Mouse (Mus musculus) embryo, embryonic 10 days (tissue): ENCODE measurements at regions not wholly inside any gene's neighbourhood (a gene's known extent, or its start where the extent isn't known, plus 50 kb on each side); places are given as distances from the start of the nearest gene placed in this dataset.
A peak's percentile ranks its signal among the peaks of the same experiment; 100 is the strongest.
"Not testable (repeated sequence)": the region's sequence is repeated elsewhere in the genome, so short reads cannot be mapped to it uniquely, and the experiment has no call there.

Source experiments
- DNase-seq: peaks from one replicate; pipeline ENCODE4 v3.0.0-alpha.2; 2015; ENCODE audit warnings: low spot score

DNA sequence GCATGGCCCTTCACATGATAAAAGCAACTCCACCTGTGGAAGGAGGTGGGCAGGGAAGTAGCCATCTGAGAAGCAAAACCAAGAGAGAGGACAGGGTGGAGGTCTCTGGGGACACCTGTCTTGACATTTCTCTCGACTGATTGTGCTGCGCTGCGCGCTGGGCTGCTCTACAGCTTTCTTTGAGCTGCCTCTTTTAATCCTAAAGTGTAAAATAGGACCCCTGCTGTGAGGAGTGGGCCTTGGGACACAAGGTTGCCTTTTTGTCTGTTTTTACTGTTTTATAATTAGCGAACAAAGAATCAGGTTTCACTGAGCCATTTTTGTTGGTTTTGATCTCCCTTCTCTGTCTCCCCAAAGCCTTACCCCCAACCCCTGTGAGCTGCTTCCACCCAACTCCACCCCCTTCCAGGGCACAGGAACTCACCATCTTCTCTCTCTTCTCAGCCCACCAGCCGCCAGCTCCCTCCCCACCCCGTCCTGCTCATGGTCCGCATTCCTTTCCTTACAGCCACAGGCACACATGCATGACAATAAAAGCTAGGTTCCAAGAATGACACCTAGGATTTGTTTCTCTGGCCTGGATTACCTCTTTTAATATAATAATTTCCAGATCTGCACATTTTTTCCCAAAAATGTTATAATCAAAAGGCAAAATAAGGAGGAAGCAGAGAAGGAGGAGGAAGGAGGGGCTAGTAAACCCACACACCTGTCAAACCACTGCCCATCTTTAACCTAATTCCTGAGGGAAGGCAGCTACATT is 57.3 kb downstream of the Cbln4 start:
- DNase-seq, result no peak

DNA sequence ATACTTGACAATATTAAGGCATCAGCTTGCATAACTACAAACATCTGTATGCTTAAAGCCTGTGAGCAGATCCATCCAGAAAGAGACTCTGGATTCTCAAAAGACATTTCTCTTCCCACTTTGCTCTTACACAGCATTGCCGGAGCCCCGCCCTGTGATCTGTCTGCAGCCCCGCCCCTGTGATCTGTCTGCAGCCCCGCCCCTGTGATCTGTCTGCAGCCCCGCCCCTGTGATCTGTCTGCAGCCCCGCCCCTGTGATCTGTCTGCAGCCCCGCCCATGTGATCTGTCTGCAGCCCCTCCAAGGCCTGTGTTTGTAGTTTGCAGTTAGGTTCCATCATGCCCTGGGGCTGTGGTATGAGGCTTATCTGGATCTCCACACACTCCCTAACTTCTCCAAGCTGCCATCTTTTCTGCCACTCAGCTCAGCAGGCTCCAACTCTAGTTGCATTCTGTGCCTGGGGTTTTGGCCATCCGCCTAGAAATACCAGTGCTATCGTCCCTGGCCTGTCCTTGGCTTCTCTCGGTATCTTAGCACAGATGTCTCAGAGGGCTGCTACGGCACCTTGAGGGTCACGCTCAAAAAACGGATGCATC is 73.9 kb downstream of the Cbln4 start:
- peak; percentile 7 for DNase-seq

DNA sequence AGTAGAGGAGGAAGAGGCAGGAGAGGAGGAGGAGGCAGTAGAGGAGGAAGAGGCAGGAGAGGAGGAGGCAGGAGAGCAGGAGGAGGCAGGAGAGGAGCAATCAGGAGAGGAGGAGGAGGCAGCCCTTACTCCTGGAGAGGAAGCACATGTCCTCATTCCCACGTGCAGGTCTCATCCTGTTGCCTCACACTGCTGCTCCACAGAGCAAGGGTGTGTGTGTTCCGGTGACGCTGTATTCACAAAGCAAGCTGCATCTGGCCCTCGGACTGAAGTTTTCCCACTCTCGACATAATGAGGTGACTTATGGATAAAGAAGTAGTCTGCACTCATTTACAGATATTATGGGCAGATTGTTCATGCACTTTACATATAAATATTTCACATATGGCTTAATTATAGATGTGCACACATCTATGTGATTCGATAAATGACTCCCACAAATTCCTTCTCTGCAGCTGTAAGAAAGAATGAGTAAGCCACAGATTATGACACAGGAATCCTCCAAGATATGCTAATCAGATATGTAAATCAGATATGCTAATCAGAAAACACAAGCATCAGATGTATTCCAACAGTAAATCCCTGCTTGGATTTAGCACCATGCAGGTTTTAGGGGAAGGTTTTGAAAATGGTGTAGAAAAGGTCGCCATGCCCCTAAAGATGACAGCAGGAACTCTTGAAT is 96.6 kb downstream of the Cbln4 start:
- no peak for DNase-seq

DNA sequence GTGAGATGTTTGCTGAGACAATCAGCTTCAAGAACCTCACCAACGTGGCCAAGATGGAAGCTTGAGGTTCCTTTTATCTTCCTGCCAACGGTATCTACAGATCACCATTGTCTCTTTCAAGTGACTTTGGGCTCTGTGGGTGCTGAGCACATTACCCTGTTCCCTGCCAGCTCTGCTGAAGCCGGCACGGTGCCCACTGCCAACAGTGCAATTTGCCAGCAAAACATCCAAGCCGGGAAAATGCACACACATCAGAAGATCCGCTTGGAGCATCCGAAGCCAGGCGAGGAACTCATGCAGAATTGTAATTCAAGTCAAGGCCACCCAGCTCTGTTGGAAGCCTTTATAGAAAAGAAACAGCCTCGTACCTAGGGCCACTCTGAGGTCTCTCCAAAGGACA is 100.6 kb downstream of the Cbln4 start:
- DNase-seq, result no peak

DNA sequence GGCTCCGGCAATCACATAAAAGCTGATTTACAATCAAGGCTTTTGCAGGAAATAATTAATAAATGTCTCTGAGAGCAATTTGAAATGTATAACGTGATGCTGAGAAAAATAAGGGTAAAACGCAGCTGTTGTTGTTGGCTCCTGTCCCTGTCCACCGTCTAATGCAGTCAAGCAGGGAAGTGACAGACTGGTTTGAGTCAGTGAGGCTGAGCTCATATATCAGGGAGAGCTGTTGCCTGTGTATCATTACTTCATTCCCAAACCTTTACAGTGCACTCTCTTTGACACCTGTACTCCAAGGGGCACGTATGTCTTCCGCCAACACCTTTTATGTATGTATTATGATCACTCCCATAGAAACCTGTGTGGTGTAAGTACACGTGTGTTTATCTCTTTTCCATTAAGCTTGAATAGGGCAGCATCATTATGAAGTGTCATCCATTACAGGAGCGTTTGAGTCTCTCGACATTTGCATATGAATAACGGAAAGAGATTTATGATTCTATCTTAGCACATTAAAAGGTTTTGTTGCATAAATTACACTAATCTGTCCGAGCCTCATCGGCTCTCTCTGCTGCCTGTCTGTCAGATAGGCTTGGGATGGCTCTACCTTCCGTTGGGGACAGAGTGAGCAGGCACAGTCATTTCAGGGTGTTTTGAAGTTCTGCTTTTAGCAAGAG is 107.5 kb downstream of the Cbln4 start:
- DNase-seq, result no peak

DNA sequence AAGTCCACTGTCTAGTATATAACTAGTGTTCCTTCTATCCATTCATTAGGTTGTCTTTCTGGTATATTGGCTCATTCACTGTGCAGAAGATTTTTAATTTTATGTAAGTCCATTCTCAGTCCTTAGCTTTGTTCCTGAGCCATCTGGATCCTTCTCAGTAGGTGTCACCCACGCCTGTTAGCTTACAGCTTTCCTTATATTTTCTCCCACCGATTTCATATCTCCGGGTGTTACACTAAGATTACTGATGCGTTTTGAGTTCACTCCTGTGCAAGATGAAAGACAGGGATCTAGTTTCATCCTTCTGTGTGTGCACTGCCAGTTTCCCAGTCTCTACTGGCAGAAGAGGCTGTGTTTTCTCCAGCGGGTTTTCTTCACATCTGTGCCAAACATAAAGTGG is 122.3 kb downstream of the Cbln4 start:
- no peak for DNase-seq

DNA sequence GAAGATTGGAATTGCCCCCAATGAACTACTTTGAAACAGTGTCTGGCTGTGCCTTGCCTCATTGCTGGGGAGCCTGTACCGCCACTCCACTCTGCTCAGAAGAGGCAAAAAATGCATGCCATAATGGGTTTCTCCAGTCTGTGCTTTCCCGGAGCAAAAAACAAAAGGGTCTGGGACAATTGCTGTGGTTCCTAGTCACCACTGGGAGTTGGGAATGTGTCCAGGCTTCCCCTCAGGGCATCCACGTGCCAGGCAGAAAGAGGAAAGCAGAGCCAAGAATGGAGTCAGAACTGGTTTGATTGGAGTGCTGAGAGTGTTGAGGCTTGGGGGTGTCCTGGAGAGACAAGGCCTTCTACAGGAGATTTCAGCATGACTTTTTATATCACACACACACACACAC is 156.0 kb downstream of the Cbln4 start:
- DNase-seq, result no peak

DNA sequence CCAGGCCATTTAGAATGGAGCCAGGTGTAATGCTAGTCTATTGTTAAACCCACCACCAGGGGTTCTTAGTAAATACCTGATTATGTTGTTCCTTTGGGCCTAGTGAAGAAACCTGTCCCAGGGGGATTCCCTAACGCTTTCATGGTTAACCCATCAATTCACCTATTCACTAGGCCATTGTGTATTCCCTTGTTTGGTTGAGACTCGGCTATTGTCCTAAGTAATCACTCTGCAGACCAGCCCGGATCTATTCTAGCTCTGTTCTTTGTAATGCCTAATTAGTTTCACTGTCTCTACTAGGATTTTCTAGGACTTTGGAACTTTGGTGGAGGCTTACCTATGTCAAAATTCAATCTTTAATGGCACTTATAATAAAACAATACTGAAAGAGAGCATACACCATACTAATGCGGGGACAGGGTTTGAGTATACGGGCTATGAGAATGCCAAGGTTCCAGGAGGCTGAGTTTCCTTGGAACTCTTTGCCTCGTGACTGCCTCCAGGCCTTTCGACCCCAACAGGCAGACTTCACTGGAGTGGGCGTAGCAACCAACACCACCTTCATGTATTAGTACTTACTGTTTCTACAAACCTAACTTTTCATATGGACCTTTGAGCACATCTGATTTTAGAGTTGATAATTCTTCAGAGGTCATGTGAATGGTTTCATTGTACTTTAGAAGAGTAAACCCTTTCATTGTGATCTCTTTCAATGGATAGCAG is 163.9 kb downstream of the Cbln4 start:
- not testable (repeated sequence) for DNase-seq

DNA sequence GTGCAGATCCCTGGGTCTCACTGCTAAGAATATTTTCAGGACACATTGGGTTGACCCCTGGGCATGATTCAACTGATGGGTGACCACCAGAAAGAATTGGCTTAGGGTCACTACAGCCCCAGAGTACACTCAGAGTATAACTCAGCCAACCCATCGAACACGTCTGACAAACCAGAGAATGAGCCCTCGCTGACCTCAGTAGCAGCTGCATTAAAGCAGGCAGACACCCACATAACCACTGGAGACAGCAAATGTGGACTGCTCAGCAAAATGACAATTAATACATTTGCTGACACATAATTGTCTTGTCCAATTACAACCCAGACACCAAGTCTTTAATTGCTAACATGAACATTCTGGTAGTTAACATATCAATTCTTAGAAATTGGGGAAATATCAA is 175.7 kb downstream of the Cbln4 start:
- DNase-seq, result no peak

DNA sequence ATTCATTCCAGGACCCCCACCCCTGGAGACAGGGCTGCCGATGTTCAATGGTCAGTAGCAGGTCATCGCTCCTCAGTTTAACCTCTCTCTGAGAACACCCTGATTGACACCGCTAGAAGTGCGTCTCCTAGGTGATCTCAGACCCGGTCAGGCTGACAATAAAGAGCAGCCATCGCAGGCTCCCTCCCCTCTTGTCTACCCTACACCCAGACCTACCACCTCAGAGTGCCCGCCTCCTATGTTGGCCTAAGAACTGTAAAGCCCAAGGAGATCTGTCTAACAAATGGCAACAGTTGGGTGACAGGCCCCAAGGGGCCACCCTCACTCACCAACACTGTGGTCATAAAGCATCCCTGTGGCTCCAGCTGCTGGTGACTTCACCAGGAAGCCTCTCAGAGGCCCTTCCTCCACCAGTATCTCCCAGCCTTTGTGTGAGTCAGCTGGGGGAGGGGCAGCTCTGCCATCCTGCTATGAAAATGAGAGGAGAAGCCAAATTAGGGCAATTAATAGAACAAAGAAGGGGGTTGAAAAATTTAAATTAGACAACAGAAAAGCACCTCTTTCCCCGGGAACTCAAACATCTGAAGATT is 178.8 kb downstream of the Cbln4 start:
- no peak for DNase-seq

DNA sequence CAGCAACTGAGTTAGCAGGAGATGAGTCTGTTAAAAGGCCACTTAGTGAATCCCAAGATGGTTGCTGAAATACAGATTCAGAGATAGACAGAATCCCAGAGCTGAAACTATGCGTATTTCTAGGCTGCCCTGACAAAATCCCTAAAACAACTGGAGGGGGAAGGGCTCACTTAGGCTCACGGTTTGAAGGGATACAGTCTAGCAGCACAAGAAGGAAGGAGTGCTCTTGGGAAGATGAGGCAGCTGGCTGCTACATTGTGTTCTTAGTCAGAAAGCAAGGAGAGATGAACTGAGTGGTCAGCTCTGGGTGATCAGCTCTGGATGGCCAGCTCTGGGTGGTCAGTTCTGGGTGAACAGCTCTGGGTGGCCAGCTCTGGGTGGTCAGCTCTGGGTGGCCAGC is 180.6 kb downstream of the Cbln4 start:
- DNase-seq, result no peak

DNA sequence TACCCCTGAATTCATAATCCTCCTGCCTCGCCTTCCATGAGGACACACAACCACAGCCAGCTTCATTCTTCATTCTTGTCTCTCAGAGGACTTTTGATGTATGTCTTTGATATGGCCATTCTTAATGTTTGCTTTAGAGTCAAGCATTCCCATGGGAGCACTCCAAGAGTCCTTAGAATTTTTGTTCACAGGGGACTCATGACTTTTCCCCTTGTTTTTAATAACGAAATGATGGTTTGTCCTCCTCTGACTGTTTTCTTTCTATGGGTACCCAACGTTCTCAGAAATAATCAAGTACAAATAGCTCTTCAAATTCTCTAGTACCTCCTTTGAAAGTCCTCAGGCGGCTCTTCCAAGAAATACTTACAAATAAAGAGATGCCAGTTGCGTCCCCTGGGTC is 184.4 kb downstream of the Cbln4 start:
- DNase-seq, result no peak

DNA sequence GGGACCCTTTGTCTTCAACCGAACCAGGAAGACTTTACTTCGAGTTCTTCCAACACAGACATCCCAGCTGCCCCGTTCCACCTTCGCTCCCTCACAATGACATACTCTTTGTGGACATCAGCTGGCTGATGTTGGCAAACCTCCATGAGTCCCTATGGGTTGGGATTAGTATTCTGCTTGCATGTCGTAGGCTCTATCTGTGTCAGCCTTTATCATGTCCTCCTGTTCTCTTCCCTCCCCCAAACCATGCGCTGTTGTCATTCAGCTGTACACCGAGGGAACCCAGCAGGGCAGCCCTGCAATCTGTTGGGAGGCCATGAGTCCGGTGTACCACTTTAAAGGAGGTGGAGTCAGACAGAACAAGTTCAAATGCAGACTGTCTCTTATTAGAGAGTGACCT is 186.8 kb downstream of the Cbln4 start:
- DNase-seq, result no peak

DNA sequence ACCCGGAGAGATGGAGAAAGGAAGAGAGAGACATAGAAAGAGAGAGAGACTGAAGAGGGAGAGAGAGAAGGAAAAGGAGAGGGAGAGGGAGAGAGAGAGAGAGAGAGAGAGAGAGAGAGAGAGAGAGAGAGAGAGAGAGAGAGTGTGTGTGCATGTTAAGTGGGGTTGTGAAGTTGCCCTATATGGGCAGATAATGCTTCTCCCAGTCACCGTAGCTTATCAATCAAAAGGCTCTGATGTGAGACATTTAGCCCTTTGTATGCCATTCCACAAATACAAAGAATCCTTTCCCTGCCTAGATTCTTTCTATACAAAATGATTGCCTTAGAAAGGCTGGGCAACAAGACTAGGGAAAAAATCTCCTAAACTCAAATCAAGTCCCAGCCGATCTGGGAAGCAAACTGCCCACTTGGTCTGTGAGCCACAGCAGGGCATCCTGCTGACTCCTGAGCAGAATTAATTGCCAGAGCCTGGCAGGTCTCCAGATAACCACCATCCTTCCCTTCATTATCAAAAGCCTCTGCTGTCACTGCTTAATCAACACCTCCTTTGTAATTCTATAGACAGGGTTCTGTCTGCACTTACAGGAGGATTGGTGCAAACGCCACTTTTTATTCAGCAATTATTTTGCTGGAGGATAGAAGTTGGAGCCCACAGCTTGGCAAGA is 196.3 kb downstream of the Cbln4 start:
- no peak for DNase-seq

DNA sequence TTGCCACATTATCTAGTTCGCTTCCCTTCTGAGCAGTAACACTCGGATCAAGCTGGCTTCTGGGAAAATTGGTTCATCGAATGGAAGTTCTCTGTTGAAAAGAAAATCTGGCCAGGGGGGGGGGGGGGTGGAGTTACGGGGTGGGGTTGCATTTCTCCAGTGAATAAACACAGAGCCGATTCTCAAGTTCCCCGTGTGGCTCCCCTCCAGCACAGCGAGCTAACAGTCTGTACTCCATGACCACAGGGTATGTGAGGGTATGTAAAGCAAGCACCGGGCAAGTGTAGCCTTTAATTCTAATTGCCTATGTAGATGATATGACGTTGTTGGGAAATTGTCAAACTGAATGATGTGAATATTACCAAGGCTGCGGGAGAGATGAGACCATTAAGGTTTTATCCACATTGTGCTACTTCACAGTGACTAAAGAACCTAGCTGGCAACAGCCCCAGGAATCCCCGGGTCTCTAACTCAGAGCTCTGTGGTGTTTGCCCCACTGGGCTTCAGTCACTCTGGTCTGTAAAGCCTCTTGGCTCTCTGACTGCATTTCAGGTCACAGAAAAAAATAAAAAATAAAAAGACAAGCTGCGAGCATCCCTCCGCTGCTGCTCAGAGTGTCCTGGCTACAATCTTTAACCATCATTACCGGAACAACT is 203.1 kb downstream of the Cbln4 start:
- DNase-seq, result no peak

DNA sequence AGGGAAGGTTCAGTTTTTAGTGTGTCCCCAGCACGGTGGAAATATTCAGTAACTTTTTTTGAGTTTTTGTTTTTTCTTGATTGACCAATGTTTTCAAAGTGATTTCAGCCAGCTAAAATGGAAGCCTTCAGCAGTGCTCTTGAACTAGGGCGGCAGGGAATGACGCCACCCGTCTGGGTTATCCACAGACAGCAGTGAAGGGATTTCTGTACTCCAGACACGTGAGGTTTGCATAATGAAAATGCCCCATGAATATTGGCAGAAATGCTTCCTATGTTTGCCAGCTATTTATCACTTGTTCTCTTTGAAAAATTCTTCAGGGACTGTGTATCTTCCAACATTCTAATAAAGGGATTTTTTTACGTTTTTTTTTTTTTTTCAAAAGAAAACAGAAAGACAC is 221.1 kb downstream of the Cbln4 start:
- DNase-seq, result no peak

DNA sequence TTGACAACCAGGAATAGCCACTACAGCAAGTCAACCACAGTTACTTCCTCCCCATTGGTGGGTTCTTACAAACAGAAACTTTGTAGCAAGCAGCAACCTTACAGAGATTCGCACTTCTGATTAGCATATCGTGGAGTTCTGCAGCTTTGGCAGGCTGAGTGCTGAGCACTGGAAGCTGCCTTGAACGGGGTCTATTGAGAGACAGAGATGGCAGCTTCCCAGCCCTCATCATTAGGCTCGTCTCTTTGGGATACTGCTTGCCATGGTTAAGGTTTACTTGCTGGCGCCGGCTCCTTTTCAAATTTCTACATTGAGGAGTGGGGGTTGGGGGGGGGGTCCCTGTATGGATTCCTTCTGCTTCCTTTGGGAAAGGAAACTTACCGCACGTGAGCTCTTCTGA is 224.8 kb downstream of the Cbln4 start:
- no peak for DNase-seq

DNA sequence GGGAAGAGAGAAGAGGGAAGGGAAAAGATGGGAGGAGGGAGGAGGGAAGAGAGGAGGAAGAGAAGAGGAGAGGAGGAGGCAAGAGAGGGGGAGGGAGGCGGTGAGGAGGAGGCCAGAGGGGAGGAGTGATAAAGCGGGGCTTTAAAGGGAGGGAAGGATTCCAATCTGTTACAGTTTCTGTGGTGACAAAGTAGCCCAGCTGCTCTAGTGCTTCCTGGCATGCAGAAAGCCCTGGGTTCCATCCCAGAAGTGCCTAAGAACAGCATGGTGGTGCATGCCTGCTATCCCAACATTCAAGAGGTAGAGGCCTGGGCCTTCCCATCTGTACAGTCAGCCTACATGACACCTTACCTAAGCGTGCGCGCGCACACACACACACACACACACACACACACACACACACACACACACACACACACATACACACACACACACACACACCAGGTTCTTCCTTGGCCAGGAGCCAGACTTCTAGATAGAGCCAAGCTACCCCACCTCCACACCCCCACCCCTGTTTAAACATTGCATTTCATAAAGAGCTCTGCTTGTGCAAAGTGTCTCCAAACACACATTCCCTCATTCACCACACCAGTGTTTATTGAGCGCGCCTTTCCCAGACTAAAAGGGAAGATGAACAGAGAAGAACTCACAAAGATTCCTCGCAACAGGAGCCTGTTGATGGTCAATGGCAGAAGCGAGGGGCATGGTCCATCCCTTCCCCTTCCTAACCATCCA is 226.4 kb downstream of the Cbln4 start:
- DNase-seq, result no peak

DNA sequence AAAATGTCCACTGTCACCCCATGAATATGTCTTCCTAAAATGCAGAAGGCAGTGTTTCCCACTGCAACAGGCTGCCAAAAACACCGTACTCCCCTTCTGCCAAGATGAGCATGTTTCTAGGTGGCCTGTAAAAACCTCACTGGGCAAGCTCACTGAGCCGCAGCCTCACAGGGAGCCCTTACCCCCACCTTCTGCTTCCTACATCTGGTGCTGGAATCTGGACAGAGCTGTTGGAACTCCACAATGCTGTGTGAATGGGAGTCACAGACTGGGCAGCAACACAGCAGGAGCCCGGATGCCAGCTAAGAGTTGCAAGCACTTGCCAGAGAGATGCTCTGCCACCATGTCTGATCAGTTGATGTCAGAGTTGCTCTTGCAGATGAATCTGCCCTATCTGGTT is 230.6 kb downstream of the Cbln4 start:
- DNase-seq, result no peak

DNA sequence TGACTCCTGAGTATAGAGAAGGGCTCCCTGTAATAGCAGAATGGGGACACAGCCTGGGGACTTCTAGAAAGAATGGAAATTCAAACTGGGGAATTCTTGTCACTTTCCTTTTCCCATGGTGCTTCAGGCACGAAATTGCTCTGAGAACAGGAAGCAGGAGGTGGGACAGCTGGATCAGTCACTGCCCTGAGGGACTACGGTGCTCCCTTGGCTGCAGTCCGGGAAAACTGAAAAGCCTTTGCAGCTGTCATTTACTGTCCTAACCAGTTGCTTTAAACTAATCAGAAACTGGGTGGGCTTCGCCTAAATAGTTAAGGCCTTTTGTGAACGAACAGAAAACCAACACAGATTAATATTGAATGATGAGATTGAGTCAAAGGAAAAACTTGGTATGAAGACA is 237.9 kb downstream of the Cbln4 start:
- no peak for DNase-seq
